Mouse (Mus musculus) cerebellum, postnatal 4 days (tissue): ENCODE data around the gene Foxn2.
"Not testable (repeated sequence)": the region's sequence is repeated elsewhere in the genome, so short reads cannot be mapped to it uniquely, and the experiment has no call there.

Experiments used
- DNase-seq, 2 experiments: peaks; one replicate each; pipeline ENCODE4 v3.0.0; 2022; ENCODE audit warnings: low spot score in 2 of 2, mixed read lengths in 1 of 2

The Foxn2 gene

DNA sequence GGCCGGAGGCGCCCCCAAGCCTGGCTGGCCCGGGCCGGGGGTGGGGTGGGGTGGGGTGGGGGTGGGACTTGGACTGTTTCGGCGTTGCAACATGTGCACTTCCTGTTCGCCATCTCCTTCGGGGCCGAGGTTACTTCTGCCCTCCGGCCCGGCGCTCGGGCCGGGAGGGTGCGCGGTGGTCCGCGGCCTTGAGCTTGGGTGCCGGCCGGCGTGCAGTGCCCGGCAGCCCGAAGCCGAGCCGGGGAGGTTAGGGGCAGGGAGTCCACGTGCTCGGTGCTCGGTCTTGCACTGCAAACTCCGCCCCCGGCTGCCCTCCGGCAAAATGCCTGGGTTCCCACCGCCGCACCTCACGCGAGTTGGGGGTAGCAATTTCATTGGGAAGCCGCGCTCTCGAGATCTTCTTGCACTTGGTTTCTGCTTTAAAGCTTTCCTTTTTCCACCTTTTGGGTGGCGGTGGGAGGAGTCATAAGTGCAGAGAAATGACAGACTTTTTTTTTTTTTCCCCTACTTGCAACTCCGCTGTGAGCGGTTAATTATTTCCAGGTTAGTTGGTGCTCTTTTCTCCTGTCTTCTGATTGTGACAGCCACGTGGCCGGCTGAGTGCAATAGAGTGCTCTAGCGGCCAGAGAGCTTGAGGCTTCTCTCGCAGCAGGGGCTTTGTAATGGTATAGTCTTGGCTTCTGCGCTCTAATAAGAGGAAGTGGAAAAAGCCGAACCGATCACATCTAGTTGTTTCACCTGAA is 1.1 kb downstream of the Foxn2 start:
- peak; percentile 29 to 63 for DNase-seq

GRCm38 (mm10) chr17:88442661-88443060 is 2.1 kb downstream of the Foxn2 start:
- no peak for DNase-seq

DNA sequence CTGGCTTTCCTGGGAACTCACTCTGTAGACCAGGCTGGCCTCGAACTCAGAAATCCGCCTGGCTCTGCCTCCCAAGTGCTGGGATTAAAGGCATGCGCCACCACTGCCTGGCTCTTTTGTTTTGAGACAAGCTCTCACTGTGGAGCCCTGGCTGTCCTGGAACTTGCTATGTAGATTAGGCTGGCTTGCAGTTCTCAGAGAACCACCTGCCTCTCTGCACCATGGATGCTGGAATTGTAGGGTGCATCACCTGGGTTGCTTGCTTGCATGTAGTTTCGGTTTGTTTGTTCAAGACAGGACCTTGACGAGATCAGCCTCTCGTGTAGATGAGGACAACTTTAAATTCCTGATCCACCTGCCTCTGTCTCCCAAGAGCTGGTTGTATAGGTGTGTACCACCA is 2.7 kb downstream of the Foxn2 start:
- DNase-seq, result no peak

- DNase-seq, result no peak
Measured at GRCm38 (mm10) chr17:88458079-88458478, 17.6 kb downstream of the Foxn2 start.

DNA sequence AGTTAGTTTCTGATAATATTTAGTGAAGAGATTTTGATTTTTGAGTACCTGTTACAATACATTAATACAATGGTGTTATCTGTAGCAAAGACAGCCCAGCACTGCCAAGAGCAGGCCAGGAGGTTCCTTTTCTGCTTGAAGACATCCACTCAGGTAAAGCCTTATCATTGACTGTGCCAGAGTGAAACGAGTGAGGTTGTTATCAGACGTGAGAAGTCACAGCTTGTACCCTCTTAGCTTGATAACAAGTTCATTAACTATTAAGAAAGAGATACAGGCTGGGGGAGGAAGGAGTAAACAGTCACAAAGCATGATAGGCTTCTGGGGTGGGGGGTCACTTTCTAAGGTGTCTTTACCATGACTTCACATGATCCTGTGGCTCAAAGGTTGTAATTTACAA is 19.0 kb downstream of the Foxn2 start:
- no peak for DNase-seq

DNA sequence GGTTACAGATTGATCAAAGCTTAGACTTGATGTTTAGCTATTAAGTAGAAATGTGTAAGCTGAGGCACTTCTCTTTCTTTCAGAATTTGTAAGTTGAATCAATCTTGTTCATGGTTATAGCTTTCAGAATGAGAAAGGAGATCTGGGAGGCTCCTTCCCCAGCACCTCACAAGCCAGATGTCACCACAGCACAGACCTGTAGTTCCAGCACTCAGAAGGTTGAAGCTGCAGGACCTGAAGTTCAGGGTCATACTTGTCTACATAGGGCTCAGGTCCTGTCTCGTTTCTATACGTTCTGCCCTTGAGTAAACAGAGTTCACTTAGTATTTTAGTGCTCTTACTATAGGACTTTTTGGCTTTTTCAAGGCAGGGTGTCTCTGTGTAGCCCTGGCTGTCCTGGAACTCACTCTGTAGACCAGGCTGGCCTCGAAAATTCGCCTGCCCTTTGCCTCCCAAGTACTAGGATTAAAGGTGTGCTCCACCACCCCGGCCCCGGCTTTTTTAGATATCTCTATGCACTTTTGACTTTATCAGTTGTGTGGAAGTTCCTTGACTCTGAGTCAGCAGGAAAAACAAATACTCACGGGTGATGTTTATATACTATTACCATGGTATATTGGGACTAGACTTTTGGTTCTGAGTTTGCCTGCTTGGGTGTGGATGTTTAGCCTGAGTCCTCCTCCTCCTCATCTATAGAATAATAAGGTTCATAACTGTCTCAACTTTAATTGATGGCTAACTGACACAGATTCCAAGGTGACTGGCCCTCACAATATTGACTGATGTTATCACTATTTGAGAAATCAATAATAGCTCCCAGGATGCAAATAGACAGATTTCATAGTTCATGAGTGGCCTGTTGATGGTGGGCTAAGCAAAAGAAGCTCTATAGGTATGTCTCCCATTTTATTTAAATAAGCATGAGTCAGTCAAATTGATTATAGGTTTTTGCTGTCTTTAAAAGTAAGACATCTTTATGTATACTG is 19.7 kb downstream of the Foxn2 start:
- no peak for DNase-seq

DNA sequence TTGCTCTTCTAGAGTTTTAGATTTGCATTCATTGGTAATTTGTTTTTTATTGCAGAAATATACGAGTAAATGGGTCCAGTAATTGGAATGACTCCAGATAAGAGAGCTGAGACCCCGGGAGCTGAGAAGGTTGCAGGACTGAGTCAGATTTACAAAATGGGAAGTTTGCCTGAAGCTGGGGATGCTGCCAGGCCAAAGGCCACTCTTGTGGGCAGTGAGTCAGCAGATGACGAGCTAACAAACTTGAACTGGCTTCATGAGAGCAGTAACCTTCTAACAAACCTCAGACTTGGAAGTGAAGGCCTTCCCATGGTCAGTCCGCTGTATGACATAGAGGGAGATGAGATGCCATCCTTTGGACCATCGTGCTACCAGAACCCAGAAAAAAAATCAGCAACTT is 22.1 kb downstream of the Foxn2 start:
- no peak for DNase-seq

DNA sequence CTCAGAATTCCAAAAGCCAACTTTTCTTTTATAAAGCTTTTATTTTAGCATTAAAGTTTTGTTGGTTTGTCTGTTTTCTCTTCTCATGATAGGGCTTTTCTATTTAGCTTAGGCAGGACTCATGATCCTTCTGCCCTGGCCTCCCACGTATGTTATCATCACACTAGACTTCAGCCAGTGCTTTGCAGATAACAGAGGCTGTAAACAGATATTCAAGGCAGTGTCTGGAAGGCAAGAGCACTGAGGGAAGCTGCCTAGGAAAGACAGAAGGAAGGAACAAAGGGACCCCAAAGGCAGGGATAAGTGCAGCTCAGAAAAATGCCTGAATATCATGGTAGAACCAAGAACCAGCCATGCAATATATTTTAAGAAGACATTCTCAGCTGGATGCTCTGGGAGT is 26.1 kb downstream of the Foxn2 start:
- DNase-seq, result no peak

- DNase-seq, result no peak
Measured at GRCm38 (mm10) chr17:88467696-88468095, 27.2 kb downstream of the Foxn2 start.

DNA sequence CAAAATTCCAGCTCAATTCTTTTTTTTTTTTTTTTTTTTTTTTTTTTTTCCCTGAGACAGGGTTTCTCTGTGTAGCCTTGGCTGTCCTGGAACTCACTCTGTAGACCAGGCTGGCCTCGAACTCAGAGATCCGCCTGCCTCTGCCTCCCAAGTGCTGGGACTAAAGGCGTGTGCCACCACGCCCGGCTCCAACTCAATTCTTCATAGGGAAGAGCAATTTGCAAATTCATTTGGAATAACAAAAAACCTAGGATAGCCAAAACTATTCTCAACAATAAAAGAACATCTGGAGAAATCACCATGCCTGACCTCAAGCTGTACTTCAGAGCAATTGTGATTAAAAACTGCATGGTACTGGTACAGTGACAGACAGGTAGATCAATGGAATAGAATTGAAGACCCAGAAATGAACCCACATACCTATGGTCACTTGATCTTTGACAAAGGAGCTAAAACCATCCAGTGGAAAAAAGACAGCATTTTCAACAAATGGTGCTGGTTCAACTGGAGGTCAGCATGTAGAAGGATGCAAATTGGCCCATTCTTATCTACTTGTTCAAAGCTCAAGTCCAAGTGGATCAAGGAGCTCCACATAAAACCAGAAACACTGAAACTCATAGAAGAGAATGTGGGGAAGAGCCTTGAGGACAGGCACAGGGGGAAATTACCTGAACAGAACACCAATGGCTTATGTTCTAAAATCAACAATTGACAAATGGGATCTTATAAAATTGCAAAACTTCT is 28.3 kb downstream of the Foxn2 start:
- not testable (repeated sequence) for DNase-seq

- no peak for DNase-seq
Measured at GRCm38 (mm10) chr17:88473766-88474165, 33.3 kb downstream of the Foxn2 start.

DNA sequence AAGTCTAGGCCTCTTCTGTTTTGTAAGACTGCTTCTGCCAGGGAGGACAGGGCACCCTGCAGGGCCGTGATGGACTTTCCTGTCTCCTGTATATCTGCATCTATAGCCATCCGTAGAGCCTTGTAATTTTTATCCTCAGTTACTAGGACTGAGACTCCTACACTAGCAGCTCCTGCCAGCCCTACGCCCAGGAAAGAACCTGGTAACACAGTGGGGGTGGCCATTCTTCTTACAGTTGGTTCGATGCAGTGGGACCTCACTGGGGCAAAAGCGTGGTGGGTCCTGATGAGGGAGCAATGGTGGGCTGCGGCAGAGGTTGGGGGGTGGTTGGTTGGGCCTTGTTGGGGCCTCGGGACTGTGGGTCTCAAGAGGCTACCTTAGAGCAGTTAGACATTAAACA is 36.7 kb downstream of the Foxn2 start:
- no peak for DNase-seq

DNA sequence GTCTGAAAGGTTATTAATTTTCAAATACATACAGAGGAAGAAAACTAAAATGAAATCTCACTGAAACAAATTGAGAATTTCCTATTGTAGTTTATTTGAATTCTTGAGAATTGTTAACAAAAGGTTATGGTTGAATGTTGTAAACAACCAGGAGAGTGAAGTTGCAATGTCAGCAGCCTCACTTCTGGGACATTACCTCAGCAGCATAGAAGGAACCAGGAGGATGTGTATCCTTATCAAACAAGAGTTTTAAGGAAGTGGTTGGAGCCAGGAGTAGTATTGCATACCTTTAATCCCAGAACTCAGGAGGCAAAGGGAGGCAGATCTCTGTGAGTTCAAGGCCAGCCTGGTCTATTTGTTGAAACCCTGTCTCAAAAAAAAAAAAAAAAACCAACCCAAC is 37.2 kb downstream of the Foxn2 start:
- DNase-seq, result no peak

DNA sequence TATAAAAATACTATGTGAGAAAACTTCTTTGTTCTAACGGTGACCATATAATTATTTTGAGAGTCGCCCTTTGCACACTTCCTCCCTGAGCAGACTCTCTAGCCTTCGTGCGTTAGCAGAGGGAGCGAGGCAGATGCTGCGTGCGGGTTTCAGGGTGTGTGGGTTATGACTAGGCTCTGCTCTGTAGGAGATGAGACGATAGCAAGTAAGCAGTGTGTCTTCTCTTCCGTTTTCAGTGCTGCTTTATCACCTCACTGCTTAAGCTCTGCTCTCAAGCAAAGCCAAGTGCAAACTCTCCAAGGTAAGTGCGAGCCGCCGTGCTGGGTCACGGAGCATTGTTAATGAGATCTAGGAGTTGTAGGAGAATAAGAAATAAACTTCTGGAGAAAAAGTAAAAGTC is 38.5 kb downstream of the Foxn2 start:
- no peak for DNase-seq

DNA sequence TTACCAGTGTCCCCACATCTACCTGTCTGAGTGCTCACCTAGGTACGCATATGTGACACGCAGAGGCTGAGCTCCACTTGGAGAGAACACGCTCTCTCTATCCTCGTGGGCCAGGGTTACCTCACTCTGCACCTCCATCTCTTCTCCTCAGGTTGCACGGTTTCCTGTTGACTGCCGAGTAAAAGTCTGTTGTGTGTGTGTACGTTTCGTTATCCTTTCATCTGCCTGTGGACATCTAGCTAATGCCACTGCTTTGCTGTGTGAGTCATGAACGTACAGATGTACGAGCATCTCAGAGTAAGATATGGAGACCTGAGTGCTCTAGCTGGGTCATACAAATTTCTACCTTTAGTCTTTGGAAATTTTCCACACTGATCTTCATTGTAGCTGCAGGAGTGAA is 39.9 kb downstream of the Foxn2 start:
- DNase-seq, result no peak

GRCm38 (mm10) chr17:88481062-88481461 is 40.6 kb downstream of the Foxn2 start:
- DNase-seq, result no peak

GRCm38 (mm10) chr17:88481587-88481986 is 41.1 kb downstream of the Foxn2 start:
- no peak for DNase-seq

- no peak for DNase-seq
Measured at GRCm38 (mm10) chr17:88484539-88484938, 44.0 kb downstream of the Foxn2 start.

DNA sequence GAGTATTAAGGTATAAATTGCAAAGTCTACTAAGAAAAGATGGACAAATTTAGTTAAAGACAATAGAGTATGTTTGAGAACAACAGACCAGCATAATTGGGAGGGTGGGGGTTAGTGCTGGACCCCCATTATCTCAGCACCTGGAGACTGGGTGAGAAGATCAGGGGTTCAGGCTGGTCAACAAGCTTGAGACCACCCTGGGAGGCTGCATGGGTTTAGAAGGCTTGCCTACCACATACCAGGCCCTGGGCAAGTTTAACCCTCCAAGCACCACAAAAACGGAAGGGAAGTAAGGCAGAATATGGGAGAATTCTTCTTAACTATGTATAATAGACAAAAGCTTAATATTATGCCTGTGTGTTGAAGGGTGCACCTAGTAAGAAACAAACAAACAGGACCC is 44.4 kb downstream of the Foxn2 start:
- no peak for DNase-seq

DNA sequence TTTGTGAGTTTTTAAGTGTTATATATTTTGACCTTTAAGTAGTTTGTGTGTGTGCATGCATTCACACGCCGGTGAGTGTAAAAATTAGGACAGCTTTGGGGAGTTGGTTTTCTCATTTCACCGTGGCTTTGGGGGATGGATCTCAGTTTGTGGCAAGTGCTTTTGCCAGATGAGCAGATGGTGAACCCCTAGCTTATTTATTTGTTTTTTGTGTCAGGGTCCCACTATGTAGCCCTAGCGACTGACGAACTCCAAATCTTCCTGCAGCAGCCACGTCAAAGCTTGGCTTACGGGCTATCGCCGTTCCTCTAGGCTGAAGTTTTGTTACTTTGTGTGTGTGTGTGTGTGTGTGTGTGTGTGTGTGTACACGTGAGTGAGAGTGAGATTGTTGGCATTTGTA is 50.0 kb downstream of the Foxn2 start:
- DNase-seq, result no peak

DNA sequence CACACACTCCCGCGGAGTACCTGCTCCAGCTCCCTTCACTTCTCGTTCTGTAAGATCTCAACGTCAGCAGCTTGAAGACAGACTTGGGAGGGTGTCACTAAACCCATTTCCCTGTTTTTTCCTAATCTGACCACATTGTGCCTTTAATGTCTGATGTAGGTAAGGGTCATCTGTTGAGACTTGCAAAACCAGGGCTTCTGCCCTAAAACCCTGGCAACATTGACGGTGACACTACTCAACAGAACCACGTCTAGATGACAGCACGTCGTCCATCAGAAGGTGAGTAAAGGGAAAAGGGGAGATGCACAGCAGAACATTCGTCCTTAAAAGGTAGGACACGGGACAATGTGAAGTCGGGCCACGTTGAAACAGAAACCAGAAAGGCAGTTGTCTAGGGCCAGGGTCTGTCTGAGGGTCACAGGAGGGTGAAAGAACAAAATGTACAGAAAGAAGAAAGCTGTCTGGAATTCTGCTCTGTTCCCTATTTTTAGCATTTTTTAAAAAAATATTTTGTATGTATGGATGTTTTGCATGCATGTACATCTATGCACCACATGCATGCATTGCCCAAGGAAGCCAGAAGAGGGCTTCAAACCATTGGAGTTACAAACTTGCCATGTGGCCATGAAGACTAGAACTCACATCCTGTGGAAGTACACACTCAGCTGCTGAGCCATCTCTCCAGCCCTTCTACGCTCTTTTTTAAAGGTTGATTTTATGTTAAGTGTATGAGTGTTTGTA is 51.0 kb downstream of the Foxn2 start:
- no peak for DNase-seq

DNA sequence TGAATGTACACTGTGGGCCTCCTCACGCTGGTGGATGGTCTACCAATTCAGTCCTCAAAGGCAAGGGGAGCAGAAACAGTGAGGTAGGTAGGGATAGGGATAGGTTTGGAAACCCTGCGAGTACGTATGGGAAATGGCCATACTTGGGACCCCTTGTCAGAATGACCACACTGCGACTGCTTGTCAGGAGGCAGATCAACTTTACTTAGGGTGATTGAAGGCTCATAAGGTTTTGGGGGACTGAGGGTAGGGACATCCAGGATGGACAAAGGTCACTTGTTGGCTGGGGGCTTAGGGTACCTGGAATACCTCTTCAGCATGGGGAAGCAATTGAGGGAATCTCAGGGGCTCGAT is 51.6 kb downstream of the Foxn2 start:
- DNase-seq, result no peak
